ENCODE assay signal across 23 mouse cellular contexts in the genomic region with DNA sequence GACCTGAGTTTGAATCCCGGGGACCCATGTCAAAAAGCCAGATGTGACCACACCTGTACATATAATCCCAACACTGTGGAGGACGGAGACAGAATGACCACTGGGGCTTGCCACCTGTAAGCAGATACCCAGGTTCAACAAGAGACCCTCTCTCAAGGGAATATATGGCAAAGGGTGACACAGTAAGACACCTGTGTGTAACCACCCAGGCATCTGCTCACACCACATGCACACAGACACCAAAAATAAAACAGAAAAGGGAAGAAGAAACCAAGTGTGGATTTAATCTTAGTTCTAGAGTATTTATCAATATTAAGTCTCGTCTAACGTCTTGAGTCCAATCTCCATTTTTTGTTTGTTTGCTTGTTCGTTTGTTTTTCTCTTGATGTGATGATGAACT. TPM values are rescaled to one million over a fixed set of nuclear protein-coding genes. Genes with fewer than 3 reads are reported as not detected.
"Had no signal": no experiment of that assay in that cellular context is flagged by ENCODE, and none has a peak within 500 bp of the region (broad histone marks: within the 10 kb centered on the region; RNA-seq: fewer than 3 reads in every experiment).

No protein-coding gene starts in this region.

- H3K4me1 ChIP-seq: liver, embryonic 12.5 days; midbrain, embryonic 12.5 days had no signal

- H3K27ac ChIP-seq: liver, embryonic 12.5 days; liver, embryonic 14.5 days; midbrain, embryonic 10.5 days; midbrain, embryonic 12.5 days; neural tube, embryonic 13.5 days; neural tube, embryonic 15.5 days; stomach, embryonic 15.5 days; stomach, postnatal 0 days had no signal

- H3K9ac ChIP-seq: liver, embryonic 12.5 days; liver, embryonic 14.5 days; lung, embryonic 14.5 days; midbrain, embryonic 12.5 days; neural tube, embryonic 13.5 days; neural tube, embryonic 15.5 days; stomach, embryonic 15.5 days had no signal

- ATAC-seq: liver, embryonic 12.5 days; midbrain, embryonic 16.5 days had no signal

- H3K36me3 ChIP-seq: liver, embryonic 12.5 days; midbrain, embryonic 10.5 days; midbrain, embryonic 12.5 days; neural tube, embryonic 13.5 days; neural tube, embryonic 15.5 days; stomach, embryonic 15.5 days had no signal

- H3K4me3 ChIP-seq: liver, embryonic 12.5 days; midbrain, embryonic 10.5 days; midbrain, embryonic 12.5 days; myocyte; neural tube, embryonic 13.5 days; neural tube, embryonic 15.5 days; stomach, embryonic 15.5 days had no signal

- H3K4me2 ChIP-seq: liver, embryonic 12.5 days; lung, embryonic 14.5 days; midbrain, embryonic 12.5 days; neural tube, embryonic 13.5 days; neural tube, embryonic 15.5 days; stomach, embryonic 15.5 days had no signal

- DNase-seq: lung, adult 18-20 months; lung, embryonic 14.5 days; lung, postnatal 10 days; lung, postnatal 4 days; midbrain, embryonic 14.5 days; retina, postnatal 1 day; right cerebral cortex, adult 18-20 months; right cerebral cortex, postnatal 25 days; right cerebral cortex, postnatal 4 days; thymus, adult 2 months; thymus, postnatal 25 days; thymus, postnatal 4 days had no signal

- H3K9me3 ChIP-seq: liver, embryonic 12.5 days; midbrain, embryonic 10.5 days; midbrain, embryonic 12.5 days; neural tube, embryonic 13.5 days; neural tube, embryonic 15.5 days; stomach, embryonic 15.5 days had no signal

RNA-seq across cellular contexts. Expression of a gene that starts 5.9 kb away (rescaled TPM):
- polyA plus RNA-seq: liver, embryonic 16.5 days had no signal
